Mouse (Mus musculus): ENCODE measurements around the gene Spata13. TPM values are rescaled to one million over a fixed set of nuclear protein-coding genes. Genes with fewer than 3 reads are reported as not detected.

Spata13 gene
- total RNA-seq, 2 experiments from 2014 or later: 95.8 to 130 TPM

DNA sequence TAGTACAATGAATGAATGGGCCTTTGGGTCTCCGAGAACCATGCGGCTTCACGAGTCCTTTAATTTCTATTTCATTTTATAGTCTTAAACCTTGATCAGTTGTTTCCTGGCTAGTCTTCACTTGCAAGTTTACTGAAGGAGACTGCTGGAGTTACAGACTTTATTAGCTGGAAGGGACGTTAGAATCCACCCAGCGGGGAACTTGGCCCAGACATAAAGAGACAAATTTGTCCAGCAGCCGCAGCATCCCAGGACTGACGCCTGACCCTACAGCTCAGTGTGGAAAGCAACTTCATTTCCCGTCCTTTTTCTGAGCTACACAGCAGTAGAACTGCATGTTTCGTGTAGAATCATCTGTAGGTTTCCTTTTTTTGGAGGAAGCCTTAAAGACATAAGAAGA, 3.2 kb downstream of the Spata13 start:
- DNase-seq (ENCODE audit: low spot score in 2 of 2): no peak

DNA sequence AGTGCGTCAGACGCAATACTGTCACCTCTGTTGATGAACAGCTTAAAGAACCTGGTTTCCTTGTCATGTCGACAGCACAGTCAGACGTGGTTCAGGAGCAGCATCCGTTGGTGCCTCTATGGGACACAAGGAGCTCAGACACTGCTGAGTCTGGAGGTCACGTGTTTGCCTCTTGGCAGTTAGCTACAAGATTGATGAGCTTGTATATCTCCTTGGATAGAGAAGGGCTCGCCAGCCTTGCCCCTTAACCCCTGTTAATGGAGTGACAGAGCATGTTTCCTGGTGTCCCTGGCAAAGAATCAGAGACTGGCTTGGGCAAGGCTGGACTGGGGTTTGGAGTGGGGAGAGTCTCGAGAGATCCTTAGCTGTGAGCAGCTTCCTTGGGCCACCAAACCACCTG, 4.4 kb downstream of the Spata13 start:
- no peak for DNase-seq (ENCODE audit: low spot score in 2 of 2)

DNA sequence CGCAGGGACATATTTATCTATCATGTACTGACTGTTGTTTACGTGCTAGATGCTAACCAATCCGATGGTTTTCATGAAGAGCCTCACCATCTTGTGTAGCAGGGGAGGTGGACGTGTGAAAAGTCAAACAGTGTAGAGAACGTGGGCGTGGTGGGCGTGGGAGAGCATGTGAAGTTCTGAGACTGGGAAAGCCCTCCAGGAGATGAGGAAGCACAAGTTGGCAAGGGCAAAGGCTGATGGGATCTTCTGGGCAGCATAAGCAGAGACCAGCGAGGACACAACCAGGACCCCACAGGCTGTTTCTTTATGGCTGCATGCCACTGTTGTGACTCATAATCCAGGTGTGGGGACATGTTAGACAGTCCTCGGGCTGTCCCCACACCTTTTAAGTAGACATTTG, 5.4 kb downstream of the Spata13 start:
- no peak for DNase-seq (ENCODE audit: low spot score in 2 of 2)

DNA sequence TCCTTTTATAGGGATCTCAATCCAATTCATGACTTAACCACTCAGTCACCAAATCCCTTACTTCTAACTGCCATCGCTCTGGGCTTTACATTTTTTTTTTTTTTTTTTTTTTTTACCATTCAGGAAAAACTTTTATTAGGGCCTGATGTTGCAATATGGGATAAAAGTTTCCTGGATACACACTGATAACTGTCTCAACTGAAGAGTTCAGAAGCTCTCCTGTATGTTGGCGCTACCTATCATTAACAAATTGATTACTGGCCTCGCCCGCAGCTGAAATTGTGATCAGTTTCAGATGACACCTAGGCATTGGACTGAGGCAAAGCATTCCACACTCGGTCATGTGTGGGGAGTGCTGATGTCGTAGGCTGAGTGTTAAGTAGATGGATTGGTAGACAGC, 7.3 kb downstream of the Spata13 start:
- DNase-seq (ENCODE audit: low spot score in 2 of 2): no peak

DNA sequence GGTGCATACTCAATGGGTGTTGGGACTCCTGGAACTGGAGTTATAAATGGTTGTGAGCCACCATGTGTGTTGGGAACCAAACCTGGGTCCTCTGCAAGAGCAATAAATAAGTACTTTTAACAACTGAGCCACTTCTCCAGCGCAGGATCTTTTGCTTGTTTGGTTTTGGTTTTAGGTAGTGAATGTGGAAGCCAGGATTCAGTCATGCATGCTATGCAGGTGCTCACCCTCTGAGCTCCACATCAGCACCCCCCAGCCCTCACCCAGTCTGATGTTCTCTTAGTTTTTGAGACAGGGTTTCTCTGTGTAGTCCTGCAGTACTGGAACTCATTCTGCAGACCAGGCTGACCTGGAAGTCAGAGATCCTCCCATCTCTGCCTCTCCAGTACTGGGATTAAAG, 8.3 kb downstream of the Spata13 start:
- DNase-seq (ENCODE audit: low spot score in 2 of 2): no peak

DNA sequence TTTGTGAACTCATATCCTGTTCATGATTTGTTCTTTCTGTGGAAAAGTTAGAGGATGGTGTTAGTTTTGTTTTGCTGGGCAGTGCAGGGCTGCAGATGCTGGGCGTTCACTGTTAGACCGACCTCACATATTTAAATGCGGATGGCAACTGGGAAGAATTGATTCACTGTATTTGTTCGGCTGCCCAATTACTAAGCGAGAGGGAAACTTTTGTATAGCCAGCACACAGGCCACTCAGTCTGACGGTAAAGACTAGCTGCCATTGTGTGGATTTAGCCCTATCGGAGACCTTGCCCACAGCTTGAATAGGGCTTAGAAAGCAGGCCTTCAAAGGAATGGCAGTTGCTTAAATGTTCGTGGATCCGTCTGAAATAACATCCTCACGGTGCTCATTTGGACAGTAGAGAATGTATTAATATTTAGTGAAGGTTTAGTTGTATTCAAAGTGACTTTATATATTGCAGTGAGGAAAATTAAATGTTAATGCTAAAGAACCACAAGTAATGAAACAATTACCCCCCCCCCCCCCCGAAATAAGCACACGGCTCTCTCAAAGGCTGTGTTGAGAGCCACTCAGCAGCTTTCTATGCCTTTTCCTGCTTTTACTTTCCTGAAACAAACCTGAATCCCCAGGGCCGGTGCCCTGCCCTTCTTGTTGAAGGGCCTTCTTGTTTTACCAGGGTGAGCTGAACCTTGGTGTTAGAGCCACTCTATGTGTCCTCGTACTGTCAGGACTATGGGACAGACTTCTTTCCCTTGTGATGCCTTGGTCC, 9.5 kb downstream of the Spata13 start:
- no peak for DNase-seq (ENCODE audit: low spot score in 2 of 2)

DNA sequence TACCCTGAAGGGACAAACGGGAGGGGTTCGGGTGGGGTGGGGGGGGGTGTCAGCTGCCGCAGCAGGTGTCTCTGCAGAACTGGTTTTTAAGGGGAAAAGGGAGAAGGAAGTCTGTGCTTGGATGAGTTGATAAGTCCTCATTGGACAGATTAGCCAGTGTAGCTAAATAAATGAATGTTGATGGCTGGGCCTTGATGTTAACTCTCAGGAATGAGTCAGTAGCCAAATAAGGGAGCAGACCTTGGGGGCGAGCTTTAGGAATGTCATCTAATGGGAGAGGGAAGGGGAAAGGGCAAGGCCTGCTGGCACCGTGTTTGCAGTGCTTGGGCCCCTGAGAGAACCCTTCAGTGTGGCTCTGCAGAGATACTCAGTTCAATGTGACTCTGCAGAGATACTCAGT, 12.6 kb downstream of the Spata13 start:
- DNase-seq (ENCODE audit: low spot score in 2 of 2): peak; percentile 45 to 60

DNA sequence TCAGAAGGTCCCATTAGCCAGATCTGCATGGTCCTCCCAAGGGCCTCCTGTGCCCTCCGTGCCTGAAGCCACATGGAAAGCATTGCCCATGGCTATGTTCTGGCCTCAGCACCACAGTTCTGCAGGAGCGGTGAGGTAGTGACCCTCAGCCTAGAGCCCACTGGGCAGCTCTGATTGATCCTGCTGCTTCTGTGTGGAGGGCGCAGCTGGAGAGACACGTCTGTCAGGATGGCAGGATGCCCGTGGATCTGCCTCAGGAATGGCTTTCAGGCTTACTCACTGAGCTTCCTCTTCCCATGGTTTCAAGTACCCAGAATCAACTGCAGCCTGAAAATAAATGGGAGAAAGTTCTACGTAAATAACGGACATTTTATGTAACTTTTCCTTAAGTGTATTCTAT, 14.1 kb downstream of the Spata13 start:
- DNase-seq (ENCODE audit: low spot score in 2 of 2): no peak

DNA sequence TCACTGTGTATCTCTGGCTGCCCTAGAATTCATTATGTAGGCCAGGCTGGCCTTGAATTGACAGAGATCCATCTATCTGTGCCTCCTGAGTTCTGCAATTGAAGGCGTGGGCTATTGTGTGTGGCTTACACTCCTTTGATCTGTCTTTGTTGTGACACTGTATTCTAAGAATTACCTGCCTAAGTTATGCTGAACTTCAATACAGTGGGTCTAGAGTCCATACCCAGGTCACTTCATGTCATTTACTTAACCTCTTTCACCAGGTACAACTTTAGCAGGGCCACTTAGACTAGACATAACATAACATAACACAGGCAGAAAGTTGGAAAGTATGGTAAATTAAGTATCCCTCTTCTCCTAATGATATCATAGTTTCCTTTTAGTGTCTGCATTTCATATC, 15.2 kb downstream of the Spata13 start:
- DNase-seq (ENCODE audit: low spot score in 2 of 2): no peak

DNA sequence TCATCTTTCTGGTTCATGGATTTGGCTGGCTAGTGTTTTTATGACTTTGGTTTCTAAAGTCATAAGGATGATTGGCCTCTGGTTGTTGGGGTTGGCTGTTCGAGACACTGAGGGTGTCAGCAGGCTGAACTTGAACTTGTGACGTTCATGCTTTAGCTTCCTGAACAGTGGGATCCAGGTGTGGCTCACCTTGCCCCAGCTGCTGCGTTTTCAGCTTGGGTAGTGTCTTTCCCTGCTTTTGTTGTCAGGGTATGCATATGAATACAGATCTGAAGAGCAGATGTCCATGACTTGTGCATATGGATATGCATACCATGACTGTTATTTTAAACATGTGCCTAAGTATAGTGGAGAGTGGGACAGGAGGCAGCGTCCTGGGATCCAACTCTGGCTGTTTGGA, 19.4 kb downstream of the Spata13 start:
- DNase-seq (ENCODE audit: low spot score in 2 of 2): no peak

DNA sequence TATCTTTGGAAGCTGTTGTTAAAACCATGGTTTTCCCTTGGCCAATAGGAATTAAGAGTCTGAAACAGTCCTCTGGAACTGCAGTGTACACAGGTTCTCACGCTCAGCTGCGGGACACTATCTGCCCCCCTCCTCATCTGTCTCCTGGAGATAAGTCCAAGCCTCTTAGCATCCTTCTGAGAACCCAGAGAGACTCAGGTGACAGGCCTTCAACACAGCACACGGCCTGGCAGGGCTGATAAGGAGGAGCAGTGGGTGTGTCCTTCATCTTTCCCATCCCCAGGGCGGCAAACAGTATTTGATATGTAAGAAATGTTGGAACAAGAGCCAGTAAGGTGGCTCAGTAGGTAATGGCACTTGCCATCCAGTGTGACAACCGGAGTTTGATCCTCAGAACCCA, 20.2 kb downstream of the Spata13 start:
- DNase-seq (ENCODE audit: low spot score in 2 of 2): no peak

DNA sequence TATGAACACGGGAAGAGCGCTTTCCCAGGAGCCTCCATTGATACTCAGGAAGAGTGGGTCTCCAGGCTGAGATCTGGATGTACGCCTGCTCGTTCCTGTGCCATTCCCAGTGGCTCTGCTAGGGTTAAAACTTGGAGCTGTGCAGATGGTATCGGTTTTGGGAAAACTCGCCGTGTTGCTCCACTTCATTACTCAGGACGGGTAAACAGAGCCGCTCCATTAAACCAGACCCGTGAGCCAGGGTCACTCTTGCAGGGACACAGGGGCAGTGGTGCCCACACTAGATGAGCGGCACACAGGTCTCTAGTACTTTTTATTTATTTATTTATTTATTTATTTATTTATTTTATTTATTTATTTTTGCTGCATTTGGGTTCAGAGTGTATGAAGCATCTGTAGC, 20.9 kb downstream of the Spata13 start:
- no peak for DNase-seq (ENCODE audit: low spot score in 2 of 2)

DNA sequence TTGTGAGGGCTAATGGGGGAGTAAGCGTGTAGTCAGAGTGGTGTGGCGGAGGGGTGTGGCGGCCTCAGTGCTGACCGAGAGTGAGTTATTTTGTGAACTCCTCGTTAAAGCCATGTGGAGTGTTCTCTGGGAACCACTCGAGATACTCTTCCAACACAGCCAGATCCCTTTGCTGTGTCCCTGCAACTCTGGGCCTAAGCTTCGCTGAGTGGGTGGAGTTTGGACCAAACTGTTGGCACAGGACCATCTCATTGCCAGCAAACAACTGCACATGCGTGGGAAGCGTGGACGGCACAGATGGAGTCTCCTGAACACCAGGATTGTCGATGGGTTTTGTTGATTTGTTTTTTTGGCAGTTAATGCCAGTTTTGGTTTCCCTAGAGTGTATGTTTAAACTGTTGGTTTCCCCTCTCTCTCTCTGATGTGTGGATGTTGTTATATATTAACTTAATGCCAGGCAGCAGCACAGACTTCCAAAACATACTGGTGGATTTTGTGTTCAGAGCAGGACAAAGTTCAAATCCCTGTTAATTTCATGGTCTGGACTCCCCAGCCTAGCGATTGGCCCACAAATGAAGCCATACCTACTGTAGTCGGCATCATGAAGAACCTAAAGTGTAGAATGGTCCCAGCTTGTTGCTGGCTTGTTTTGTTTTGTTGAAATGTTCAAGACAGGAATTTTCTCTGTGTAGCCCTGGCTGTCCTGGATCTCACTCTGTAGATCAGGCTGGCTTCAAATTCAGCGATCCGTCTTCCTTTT, 22.3 kb downstream of the Spata13 start:
- peak in 1 of 2 experiments; percentile 66 for DNase-seq (ENCODE audit: low spot score in 2 of 2)

DNA sequence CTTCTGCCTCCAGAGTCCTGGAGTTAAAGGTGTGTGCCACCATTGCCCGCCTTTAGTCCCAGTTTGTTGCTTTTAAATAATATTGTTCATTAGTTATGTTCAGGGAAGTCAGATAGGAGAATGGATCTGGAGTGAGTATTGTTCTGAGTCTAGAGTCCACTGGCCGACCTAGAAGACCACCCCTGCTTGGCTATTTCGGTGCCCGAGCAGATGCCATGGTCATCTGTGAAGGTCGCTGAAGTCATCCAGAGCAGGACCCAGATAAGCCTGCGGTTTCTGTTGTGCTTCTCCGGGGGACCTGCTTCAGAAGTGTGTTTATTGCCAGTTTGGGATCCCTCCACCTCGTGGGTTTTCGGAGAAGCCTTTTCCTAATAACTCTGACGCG, 22.9 kb downstream of the Spata13 start:
- DNase-seq (ENCODE audit: low spot score in 2 of 2): no peak

DNA sequence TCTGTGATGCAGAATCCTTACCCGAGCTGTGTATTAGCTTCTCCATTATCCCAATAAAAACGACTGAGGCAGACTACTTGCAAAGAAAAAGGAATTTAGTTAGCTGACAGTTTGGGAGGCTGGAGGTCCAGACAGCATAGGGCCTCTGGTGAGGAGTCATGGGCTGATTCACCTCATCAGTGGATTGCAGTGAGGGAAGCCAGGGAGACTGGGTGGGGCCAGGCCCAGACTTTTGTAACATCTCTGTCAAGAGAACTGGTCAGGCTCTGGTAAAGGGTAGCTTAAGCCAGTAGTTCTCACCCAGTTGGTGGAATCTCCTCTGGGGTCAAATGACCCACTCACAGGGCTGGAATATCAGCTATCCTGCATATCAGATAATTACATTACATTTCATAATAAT, 24.1 kb downstream of the Spata13 start:
- DNase-seq (ENCODE audit: low spot score in 2 of 2): no peak

DNA sequence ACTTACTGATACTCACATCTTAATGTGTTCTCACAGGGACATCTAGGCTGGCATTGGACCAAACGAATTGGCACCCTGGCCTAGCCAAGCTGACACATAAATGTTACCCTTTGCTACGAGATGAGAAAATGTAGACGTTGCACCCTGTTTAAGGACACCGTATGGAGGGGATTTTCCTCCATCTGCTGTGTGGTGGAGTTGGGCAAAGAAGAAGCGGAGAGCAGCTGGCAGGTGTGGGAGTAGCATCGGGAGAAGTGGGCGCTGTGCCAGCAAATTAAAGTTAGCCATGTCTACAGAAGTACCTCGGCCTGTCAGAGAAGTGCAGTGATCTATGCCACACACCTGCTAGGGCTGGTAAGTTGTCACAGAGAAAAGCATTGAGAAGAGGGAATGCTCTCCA, 25.7 kb downstream of the Spata13 start:
- no peak for DNase-seq (ENCODE audit: low spot score in 2 of 2)

DNA sequence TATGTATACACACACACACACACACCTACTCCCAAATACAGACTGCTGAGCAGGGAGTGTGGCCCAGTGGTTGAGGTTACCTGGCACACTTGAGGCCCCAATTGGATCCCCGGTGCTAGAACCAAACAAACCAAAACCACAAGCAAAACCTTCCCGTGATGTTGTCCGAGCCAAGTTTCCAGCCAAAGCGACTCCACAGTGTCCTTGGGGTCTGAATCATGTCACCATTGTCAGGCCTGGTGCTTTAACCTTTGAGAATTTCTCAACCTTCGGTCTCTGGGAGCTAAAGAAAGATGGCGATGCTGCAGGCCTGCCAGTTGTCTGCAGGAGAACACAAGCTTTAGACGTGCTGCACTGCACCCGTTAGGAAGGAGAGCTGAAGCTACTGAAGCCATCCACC, 26.8 kb downstream of the Spata13 start:
- no peak for DNase-seq (ENCODE audit: low spot score in 2 of 2)

DNA sequence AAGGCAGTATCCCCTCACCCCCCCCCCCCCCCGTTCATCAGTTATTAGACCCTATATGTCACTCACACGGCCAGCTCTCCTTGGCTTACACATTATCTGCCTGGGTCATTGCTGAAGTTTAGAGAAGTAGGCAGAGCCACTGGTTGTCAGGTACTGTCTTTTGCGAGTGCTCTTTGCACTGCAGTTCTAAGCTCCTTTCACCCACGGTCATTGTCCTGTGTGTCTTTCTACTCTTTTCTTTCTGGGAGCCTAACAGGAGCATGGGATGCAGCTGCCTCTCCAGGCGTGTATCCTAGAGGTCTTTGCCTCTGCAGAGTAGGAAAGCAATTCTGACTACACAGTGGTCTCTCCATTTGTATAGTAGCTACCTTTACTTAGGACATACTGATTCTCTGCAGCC, 27.5 kb downstream of the Spata13 start:
- DNase-seq (ENCODE audit: low spot score in 2 of 2): no peak

DNA sequence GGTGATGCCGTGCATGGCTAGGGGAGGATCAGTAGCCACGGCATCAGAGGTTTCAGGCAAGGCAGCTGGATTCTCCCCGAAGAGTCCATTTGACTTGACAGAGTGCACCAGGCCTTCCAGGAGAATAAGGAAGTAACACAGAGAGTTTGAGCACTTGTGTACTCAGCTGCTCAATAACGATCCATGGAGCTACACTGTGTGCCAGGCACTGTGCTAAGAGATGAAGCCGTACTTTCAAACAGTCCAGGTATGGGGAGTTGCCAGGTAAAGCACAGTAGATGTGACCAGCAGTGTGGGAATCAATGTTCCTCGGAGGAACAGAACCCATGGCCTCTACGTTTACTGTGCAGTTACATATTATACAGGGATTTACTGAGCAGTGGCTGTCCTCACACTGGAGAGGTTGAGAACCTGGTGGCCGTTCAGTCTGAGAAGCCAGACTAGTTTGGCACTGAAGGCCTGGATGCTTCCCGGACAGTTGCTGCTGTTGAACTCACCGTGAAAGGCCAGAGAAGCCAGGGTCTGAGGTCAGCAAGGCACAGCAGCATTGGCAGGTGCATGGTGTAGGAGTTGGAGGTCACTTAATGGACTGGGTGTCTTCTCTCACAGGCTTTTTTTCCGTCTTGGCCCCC, 29.6 kb downstream of the Spata13 start:
- no peak for DNase-seq (ENCODE audit: low spot score in 2 of 2)

DNA sequence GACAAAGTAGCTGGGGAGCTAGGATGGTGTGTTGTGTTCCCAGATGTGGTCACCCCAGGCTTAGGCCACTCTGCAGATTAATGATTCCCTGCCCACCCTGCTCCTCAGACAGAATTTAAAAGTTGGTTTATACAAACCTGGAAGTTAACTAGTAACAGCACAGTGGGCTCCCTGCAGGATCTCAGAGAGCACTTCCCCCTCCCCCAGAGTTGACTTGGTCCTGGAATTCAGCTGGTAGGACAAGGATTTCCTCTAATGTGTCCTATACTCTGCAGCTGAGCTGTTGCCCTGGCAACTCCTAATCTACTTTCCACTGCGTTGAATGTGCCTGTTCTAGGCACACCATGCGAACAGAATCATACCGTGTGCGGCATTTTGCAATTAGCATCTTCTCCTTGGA, 30.8 kb downstream of the Spata13 start:
- no peak for DNase-seq (ENCODE audit: low spot score in 2 of 2)

DNA sequence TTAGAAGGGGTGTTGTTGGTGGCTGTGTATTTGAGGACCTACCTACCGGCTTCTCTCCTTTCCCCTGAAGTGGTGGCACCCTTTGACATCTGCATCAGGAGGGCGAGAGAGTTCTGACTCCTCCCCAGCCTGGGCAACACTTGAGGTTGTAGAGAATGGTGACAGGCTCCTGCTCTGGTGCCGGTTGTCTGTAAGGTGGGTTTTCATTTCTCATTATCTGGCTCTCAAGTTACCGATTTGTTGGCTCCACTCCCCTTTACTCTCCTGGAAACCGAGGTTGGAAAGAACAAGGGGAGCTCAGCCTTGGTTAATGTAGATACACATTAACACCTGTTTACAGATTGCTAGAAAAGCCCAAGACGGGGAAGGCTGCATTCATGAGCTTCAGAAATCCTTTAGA, 31.5 kb downstream of the Spata13 start:
- DNase-seq (ENCODE audit: low spot score in 2 of 2): no peak

DNA sequence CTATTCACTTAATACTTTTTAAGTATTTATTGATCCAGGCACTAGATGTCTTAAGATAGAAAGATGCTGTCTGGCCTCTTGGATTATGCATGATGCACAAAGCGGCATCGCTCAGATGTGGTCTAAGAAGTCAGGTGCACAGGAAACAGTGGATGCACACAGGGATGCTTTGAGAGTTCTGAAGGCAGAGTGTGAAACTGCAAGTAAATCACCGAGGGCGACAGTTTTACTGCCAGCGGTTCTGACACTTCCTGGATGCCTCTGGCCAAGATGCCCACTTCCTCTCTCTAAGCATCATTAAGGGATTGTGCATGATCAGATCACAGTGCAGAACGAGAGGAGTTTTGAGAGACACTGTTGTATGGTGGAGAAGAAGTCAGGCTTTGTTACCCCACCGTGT, 32.5 kb downstream of the Spata13 start:
- DNase-seq (ENCODE audit: low spot score in 2 of 2): no peak

Measured in adrenal gland, adult 18-20 months (tissue).